Mouse (Mus musculus) cerebellum, postnatal 10 days (tissue): ENCODE measurements at regions not wholly inside any gene's neighbourhood (a gene's known extent, or its start where the extent isn't known, plus 50 kb on each side); places are given as distances from the start of the nearest gene placed in this dataset.

Experiments used
- DNase-seq, 2 experiments: peaks; one replicate each; pipeline ENCODE4 v3.0.0; 2021; ENCODE audit warnings: mixed read lengths in 2 of 2

DNA sequence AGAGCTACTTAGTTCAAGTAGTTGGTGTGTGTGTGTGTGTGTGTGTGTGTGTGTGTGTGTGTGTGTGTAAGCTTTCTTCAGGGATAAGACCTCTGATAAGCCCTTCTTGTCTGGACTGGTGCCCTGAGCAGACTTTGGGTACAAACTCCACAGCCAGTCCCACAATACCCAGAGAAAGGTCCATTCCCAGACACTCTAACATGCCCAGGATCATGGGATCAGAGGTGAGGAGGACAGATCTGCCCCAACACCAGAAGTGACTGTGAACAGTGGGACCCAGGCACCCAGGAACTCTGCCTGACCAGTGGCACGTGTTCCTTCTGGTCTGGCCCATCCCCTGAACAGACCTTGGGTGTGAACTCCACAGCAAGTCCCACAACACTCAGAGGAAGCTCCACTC is 208.9 kb downstream of the Gm11077 start:
- no peak for DNase-seq

- DNase-seq: peak in 1 of 2 experiments; percentile 19
Measured at GRCm38 (mm10) chr6:140946720-140947119, 217.6 kb downstream of the Gm11077 start.

DNA sequence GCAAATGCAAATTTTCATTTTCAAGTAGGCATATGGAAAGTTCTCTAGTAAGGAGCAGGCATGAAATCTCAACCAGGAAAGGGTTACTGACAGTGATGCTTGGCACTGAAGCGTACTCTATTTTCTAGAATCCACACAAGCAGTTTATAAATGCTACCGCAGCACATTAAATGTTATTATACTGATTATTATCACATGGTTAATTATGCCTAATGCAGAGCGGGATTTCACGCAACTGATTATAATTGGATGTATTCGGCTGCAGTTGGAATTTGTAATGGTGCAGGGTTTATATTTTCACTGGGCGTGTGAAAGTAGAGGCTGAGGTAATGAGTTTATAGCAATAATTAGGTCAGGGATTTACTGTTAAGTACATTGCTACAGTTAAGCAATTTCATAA is 221.4 kb downstream of the Gm11077 start:
- DNase-seq: no peak

DNA sequence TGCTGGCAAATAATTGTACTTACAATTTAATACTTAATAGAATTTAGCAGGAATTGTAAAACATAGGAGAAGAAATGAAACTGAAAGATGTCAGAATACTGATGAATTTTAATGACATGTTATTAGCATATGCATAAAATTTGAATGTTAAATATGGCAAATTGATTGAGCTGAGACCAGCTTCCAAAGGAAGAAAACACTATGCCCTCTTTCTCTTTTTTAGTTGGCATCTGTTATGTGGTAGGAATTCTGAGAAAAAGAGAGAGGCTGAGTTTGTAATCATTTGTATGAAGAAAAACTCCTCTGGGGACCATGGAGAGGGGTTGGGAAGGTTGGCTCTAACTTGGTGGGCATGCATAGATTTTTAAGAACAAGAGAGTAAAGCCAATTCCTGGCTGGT is 224.2 kb downstream of the Gm11077 start:
- DNase-seq: no peak

- DNase-seq: no peak
Measured at GRCm38 (mm10) chr6:140953721-140954120, 224.6 kb downstream of the Gm11077 start.

DNA sequence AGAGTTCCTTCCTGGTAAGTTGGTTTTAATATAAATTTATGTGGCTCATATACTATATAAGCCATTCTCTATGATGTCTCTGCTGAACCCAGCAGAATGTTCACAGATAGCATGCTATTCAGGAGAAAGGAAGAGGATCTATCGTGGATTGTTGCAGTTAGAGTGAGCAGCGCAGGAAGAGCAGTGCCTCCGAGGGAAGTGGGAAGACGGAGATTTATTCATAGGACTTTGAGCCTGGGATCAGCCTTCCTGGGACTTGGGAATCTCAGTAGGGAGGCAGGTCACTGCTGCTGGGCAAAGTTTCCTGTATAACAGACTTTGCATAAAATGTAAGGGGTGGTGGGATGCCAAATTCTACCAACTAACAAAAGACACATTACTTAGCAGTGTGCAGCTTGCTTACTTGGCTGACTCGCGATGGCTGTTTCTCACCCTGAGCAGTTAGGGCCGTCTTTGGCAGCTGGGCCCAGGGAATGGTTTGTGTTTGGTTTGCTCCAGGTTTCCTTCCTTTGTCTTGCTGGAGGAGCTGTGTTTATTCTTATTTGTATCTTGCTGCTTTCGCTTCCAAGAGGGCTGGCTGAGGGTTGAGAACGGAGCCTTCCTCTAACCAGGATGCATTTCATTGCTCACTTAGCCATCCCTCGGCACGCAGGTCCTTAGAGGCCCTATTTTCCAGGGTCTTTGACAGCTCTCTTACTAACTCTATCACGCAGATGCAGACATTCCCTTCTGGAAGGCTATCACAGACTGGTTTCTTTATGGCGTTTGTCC is 226.9 kb downstream of the Gm11077 start:
- peak; percentile 22 to 23 for DNase-seq

DNA sequence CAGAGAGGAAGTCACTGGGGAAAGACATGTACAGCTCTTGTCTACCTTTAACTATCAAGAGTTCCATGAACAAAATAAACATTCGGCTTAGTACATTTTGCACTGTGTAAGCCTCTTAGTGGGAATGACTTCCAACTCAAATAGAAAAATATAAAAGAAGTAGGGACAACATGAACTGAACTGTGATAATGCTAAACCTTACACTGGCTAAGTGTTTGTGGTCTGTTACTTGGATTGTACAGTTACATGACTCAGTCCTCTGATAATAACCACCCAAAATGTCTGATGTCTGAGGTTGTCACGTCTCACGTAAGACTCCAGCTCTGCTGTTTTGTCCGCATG is 227.4 kb downstream of the Gm11077 start:
- no peak for DNase-seq

GRCm38 (mm10) chr6:140961987-140962386 is 232.9 kb downstream of the Gm11077 start:
- peak; percentile 66 to 71 for DNase-seq

DNA sequence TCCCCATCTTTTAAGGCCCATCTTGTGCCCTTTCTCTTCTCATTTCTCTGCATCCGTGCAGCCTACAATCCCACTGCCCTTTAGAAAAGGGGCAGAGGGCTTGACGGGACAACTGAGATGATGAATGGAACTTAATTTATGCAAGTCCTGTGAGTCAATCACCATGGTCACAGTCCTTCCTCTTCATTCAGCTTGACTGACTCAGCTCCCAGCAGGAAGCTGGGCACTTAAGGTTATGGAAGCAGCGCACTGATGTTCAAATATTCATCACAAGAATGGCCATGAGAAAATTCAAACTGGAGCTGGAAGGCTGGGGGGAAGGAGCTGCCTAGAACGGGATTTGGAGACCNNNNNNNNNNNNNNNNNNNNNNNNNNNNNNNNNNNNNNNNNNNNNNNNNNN is 233.5 kb downstream of the Gm11077 start:
- peak; percentile 74 to 78 for DNase-seq

DNA sequence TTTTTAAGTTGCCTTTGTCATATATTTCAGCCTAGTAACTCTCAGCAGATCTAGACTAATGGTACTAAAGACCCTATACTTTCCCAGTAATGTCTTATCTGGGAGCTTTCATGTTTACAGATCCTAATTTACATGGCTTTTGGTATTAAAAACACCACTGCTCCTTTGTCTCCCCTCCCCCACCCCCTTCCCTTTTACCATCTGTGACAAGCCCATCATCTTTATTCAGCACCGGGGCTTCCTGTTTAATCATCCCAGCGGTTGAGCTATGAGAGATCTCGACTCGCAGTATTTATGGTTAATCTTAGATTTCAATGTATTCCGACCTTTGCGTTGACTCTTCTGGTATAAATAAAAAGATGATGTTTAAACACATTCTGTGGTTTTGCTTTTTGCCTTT is 244.6 kb downstream of the Gm11077 start:
- DNase-seq: no peak

- DNase-seq: no peak
Measured at GRCm38 (mm10) chr6:140976989-140977388, 247.9 kb downstream of the Gm11077 start.

- DNase-seq: peak in 1 of 2 experiments; percentile 10
Measured at GRCm38 (mm10) chr6:140983610-140984009, 254.5 kb downstream of the Gm11077 start.

GRCm38 (mm10) chr6:140984249-140984648 is 255.2 kb downstream of the Gm11077 start:
- DNase-seq: no peak

- DNase-seq: peak; percentile 82 to 87
Measured at GRCm38 (mm10) chr6:140993643-140994580, 255.2 kb upstream of the Pde3a start.

GRCm38 (mm10) chr6:140995340-140996135 is 253.5 kb upstream of the Pde3a start:
- peak; percentile 74 to 84 for DNase-seq

DNA sequence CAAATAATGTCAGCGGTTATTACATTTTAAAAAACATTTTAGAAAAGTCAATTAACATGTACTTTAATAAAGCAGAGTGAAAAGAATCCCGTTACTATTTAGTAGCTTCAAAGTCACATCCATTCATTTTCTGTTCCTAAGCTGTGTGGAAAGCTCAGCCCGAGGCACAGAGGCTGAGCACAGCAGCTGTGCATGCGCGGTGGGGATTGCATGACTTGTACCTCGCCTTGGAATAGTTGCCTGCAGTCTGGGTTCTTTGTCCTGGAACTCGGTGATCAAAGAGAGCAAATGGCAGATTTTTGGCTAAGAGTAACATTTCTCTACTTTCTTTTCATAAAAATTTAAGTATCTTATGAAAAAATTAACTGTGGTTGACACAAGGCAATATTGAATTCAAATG is 251.0 kb upstream of the Pde3a start:
- no peak for DNase-seq

DNA sequence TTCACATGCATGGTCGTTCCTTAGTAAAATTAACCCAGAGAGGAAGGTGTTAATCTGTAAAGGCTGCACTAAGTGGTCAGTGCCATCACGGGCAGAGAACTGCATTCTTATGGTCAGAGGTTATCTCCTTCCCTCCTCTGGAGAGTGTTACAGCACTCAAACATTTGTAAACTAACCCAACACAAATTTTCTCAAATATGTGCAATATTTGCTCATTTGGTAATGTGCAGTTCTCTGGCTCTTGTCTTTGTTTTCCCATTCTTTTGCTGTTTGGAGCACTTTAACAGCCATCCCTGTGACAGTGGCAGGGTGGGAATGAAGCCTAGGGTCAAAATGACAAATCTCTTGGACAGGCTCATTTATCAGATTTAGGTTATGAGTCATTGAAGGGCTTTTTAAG is 248.5 kb upstream of the Pde3a start:
- no peak for DNase-seq

- DNase-seq: no peak
Measured at GRCm38 (mm10) chr6:141001306-141001705, 247.8 kb upstream of the Pde3a start.

GRCm38 (mm10) chr6:141015055-141015681 is 233.9 kb upstream of the Pde3a start:
- DNase-seq: no peak

DNA sequence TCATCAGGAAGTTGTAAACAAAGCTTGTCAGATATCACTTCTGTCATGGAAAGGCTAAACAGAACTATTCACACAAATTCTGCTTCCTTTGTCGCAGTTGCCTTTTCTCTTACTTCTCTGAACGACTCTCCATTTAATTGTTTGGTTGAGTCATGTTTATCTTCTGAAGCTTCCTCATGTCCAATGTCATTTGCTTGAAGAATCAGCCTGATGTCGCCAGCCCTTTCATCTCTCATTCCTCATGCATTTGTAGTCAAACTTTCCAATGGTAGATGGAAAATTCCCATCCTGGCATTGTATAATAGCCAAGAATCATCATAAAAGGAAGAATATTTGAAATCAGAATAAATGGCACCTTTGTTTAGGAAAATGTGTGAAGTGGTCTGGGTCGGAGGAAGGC is 225.6 kb upstream of the Pde3a start:
- DNase-seq: no peak

DNA sequence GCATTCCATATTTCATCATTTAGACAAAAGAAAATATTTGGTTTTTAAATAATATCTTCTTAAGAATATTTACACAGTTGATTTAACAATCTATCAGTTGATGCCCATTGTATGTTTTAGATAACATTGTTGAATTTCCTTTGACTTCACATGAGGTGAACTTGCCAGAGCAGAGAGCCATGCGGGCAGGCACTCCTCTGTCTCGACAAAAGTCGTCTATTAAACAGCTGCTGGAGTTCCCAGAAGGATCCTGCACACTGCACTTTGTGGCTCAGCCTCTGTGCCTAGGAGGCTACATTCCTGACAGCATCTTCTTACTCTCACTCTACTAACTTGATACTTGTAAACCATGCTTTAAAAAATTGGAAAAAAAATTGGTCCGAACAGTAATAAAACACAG is 221.7 kb upstream of the Pde3a start:
- no peak for DNase-seq

- no peak for DNase-seq
Measured at GRCm38 (mm10) chr6:141027787-141028186, 221.3 kb upstream of the Pde3a start.

GRCm38 (mm10) chr6:141034824-141035223 is 214.2 kb upstream of the Pde3a start:
- no peak for DNase-seq
